Mouse (Mus musculus) embryonic facial prominence, embryonic 10.5 days (tissue): ENCODE measurements around the gene Pcdh7. TPM values are rescaled to one million over a fixed set of nuclear protein-coding genes. Genes with fewer than 3 reads are reported as not detected.

ENCODE experiments used
- DNase-seq: peaks from one replicate; pipeline ENCODE4 v3.0.0-alpha.2; 2017; ENCODE audit warnings: low spot score
- H3K27ac ChIP-seq: fragments of 300-500 bp; sonication (generic); replicated peaks from 2 replicates; pipeline ENCODE4 v1.5.1; 2016; ENCODE audit warnings: mild to moderate bottlenecking
- H3K27me3 ChIP-seq: fragments of 300-500 bp; sonication (generic); replicated peaks from 2 replicates; pipeline ENCODE4 v1.6.1; 2016; ENCODE audit warnings: low read depth, mild to moderate bottlenecking; ENCODE audit not compliant: poor library complexity, severe bottlenecking
- H3K36me3 ChIP-seq: fragments of 300-500 bp; sonication (generic); replicated peaks from 2 replicates; pipeline ENCODE4 v1.6.1; 2016; ENCODE audit warnings: mild to moderate bottlenecking, moderate library complexity
- H3K4me1 ChIP-seq: fragments of 300-500 bp; sonication (generic); 2 replicates; pipeline ENCODE4 v1.6.1; 2016
- H3K4me3 ChIP-seq: fragments of 300-500 bp; sonication (generic); 2 replicates; pipeline ENCODE4 v1.5.1; 2016; ENCODE audit warnings: mild to moderate bottlenecking, moderate library complexity
- H3K9me3 ChIP-seq: fragments of 300-500 bp; sonication (generic); 2 replicates; pipeline ENCODE4 v1.6.1; 2016; ENCODE audit warnings: mild to moderate bottlenecking
- WGBS: fragments of 180-500 bp; shearing (Covaris S2); methylation state at CpG from one replicate; pipeline ENCODE4 v1.1.7; 2016; 5-methylcytosine and 5-hydroxymethylcytosine counted together
- polyA plus RNA-seq: library from polyadenylated mRNA; unstranded; fragments of >200 nt; fragmentation: Nextera tagmentation; extraction: Ambion mirVana; gene quantifications from 2 replicates; pipeline ENCODE4 v1.2.1, GENCODE M21; 2016

Gene Pcdh7
- polyA plus RNA-seq, 1 experiment from 2014 or later = 7.0 TPM

GRCm38 (mm10) chr5:57758968-57759367 is 41.2 kb downstream of the Pcdh7 start:
- H3K27ac ChIP-seq = no peak overlapping the region
- H3K9me3 ChIP-seq = no peaks in the 10 kb centered on the region
- H3K27me3 ChIP-seq = no peaks in the 10 kb centered on the region
- no peak overlapping the region for H3K4me3 ChIP-seq
- no peaks in the 10 kb centered on the region for H3K36me3 ChIP-seq
- DNase-seq = no peak
- H3K4me1 ChIP-seq = peaks cover 23% of the 10 kb centered on the region

- H3K9me3 ChIP-seq = no peaks in the 10 kb centered on the region
- DNase-seq = peak; percentile 16
- H3K36me3 ChIP-seq = no peaks in the 10 kb centered on the region
- H3K27ac ChIP-seq = no peak overlapping the region
- H3K4me1 ChIP-seq = peaks cover 26% of the 10 kb centered on the region
- H3K4me3 ChIP-seq = no peak overlapping the region
- H3K27me3 ChIP-seq = no peaks in the 10 kb centered on the region
- 67% methylated on average over 6 of the region's 6 CpGs for WGBS
These were observed 42.6 kb downstream of the Pcdh7 start for GRCm38 (mm10) chr5:57760069-57761063.

- Histone ChIP-seq H3K4me3 (no peak overlapping the region), H3K27ac (no peak overlapping the region), H3K27me3 (no peaks in the 10 kb centered on the region), H3K4me1 (peaks cover 9% of the 10 kb centered on the region), H3K9me3 (no peaks in the 10 kb centered on the region), H3K36me3 (no peaks in the 10 kb centered on the region)
- WGBS = 20% methylated on average over 3 of the region's 3 CpGs
- no peak for DNase-seq
These were observed 47.6 kb downstream of the Pcdh7 start for GRCm38 (mm10) chr5:57765356-57765755.

GRCm38 (mm10) chr5:57767346-57767745 is 49.6 kb downstream of the Pcdh7 start:
- Histone ChIP-seq H3K27me3 (no peaks in the 10 kb centered on the region), H3K4me3 (no peak overlapping the region), H3K9me3 (no peaks in the 10 kb centered on the region), H3K36me3 (no peaks in the 10 kb centered on the region), H3K27ac (no peak overlapping the region), H3K4me1 (peaks cover 9% of the 10 kb centered on the region)
- 63% methylated on average over 3 of the region's 3 CpGs for WGBS
- no peak for DNase-seq

- Histone ChIP-seq H3K27ac (no peak overlapping the region), H3K27me3 (no peaks in the 10 kb centered on the region), H3K4me1 (peaks cover 9% of the 10 kb centered on the region), H3K9me3 (no peaks in the 10 kb centered on the region), H3K36me3 (no peaks in the 10 kb centered on the region), H3K4me3 (no peak overlapping the region)
- WGBS = 74% methylated on average over 10 of the region's 10 CpGs
- no peak for DNase-seq
These were observed 50.8 kb downstream of the Pcdh7 start for GRCm38 (mm10) chr5:57768469-57769022.

GRCm38 (mm10) chr5:57769644-57770043 is 51.9 kb downstream of the Pcdh7 start:
- DNase-seq = no peak
- Histone ChIP-seq H3K36me3 (no peaks in the 10 kb centered on the region), H3K9me3 (no peaks in the 10 kb centered on the region), H3K4me3 (no peak overlapping the region), H3K27me3 (no peaks in the 10 kb centered on the region), H3K4me1 (peaks cover 9% of the 10 kb centered on the region), H3K27ac (no peak overlapping the region)
- WGBS = 94% methylated on average over 7 of the region's 7 CpGs

GRCm38 (mm10) chr5:57770364-57770763 is 52.6 kb downstream of the Pcdh7 start:
- H3K9me3 ChIP-seq = no peaks in the 10 kb centered on the region
- H3K4me1 ChIP-seq = peaks cover 6% of the 10 kb centered on the region
- H3K27ac ChIP-seq = no peak overlapping the region
- H3K36me3 ChIP-seq = no peaks in the 10 kb centered on the region
- no peak overlapping the region for H3K4me3 ChIP-seq
- no peak for DNase-seq
- 81% methylated on average over 3 of the region's 3 CpGs for WGBS
- no peaks in the 10 kb centered on the region for H3K27me3 ChIP-seq

- no peak for DNase-seq
- Histone ChIP-seq H3K36me3 (no peaks in the 10 kb centered on the region), H3K9me3 (no peaks in the 10 kb centered on the region), H3K4me3 (no peak overlapping the region), H3K27ac (no peak overlapping the region), H3K27me3 (no peaks in the 10 kb centered on the region), H3K4me1 (peaks cover 3% of the 10 kb centered on the region; the same call in 1 of the 2 replicates)
- 82% methylated on average over 6 of the region's 6 CpGs for WGBS
These were observed 53.4 kb downstream of the Pcdh7 start for GRCm38 (mm10) chr5:57771122-57771521.

- Histone ChIP-seq H3K4me1 (peaks cover 3% of the 10 kb centered on the region; the same call in 1 of the 2 replicates), H3K4me3 (no peak overlapping the region), H3K9me3 (no peaks in the 10 kb centered on the region), H3K27ac (no peak overlapping the region), H3K36me3 (no peaks in the 10 kb centered on the region), H3K27me3 (no peaks in the 10 kb centered on the region)
- 93% methylated on average over 3 of the region's 3 CpGs for WGBS
- no peak for DNase-seq
These were observed 54.9 kb downstream of the Pcdh7 start for GRCm38 (mm10) chr5:57772711-57773110.

- H3K4me1 ChIP-seq = peaks cover 3% of the 10 kb centered on the region; the same call in 1 of the 2 replicates
- H3K36me3 ChIP-seq = no peaks in the 10 kb centered on the region
- WGBS = 76% methylated on average over 2 of the region's 2 CpGs
- H3K4me3 ChIP-seq = no peak overlapping the region
- H3K27me3 ChIP-seq = no peaks in the 10 kb centered on the region
- no peaks in the 10 kb centered on the region for H3K9me3 ChIP-seq
- H3K27ac ChIP-seq = no peak overlapping the region
- no peak for DNase-seq
These were observed 56.7 kb downstream of the Pcdh7 start for GRCm38 (mm10) chr5:57774496-57774895.

GRCm38 (mm10) chr5:57778093-57778492 is 60.3 kb downstream of the Pcdh7 start:
- WGBS = 36% methylated on average over 3 of the region's 3 CpGs
- Histone ChIP-seq H3K9me3 (no peaks in the 10 kb centered on the region), H3K27me3 (no peaks in the 10 kb centered on the region), H3K27ac (no peak overlapping the region), H3K36me3 (no peaks in the 10 kb centered on the region), H3K4me3 (no peak overlapping the region), H3K4me1 (no peaks in the 10 kb centered on the region)
- DNase-seq = no peak

GRCm38 (mm10) chr5:57779951-57780350 is 62.2 kb downstream of the Pcdh7 start:
- no peak overlapping the region for H3K27ac ChIP-seq
- no peak for DNase-seq
- no peaks in the 10 kb centered on the region for H3K4me1 ChIP-seq
- no peaks in the 10 kb centered on the region for H3K36me3 ChIP-seq
- H3K27me3 ChIP-seq = no peaks in the 10 kb centered on the region
- no peak overlapping the region for H3K4me3 ChIP-seq
- no peaks in the 10 kb centered on the region for H3K9me3 ChIP-seq

- H3K9me3 ChIP-seq = no peaks in the 10 kb centered on the region
- no peak for DNase-seq
- no peak overlapping the region for H3K4me3 ChIP-seq
- H3K27ac ChIP-seq = no peak overlapping the region
- WGBS = 89% methylated on average over 4 of the region's 4 CpGs
- no peaks in the 10 kb centered on the region for H3K36me3 ChIP-seq
- no peaks in the 10 kb centered on the region for H3K27me3 ChIP-seq
- H3K4me1 ChIP-seq = no peaks in the 10 kb centered on the region
These were observed 62.8 kb downstream of the Pcdh7 start for GRCm38 (mm10) chr5:57780574-57780973.
